Mouse (Mus musculus): Measurements from ENCODE around the gene Cc2d1a. TPM values are rescaled to one million over a fixed set of nuclear protein-coding genes. Genes with fewer than 3 reads are reported as not detected.

The Cc2d1a gene
- polyA plus RNA-seq, 1 experiment: 28.8 TPM

- Histone ChIP-seq H3K4me3 (ENCODE audit: insufficient read depth, low read length) (no peak overlapping the region), H3K4me1 (ENCODE audit: control insufficient read depth, insufficient read depth, low read length) (peaks cover 21% of the 10 kb centered on the region), H3K27ac (ENCODE audit: insufficient read depth, low read depth, low read length) (no peak overlapping the region)
- TF ChIP-seq CTCF (IDR thresholded peaks at IDR 0.05; ENCODE audit: low read depth, low read length) (no peak), POLR2A (IDR thresholded peaks at IDR 0.05; ENCODE audit: borderline replicate concordance, low read depth, low read length) (no peak)
Measured at GRCm38 (mm10) chr8:84188671-84189070, 40.9 kb upstream of the Cc2d1a start.

- Histone ChIP-seq H3K4me1 (ENCODE audit: control insufficient read depth, insufficient read depth, low read length) (peaks cover 15% of the 10 kb centered on the region), H3K27ac (ENCODE audit: insufficient read depth, low read depth, low read length) (0 out of 2 replicates have a peak overlapping the region, but pooled peaks have one; percentile 9), H3K4me3 (ENCODE audit: insufficient read depth, low read length) (peak overlapping the region; percentile 58)
- TF ChIP-seq CTCF (IDR thresholded peaks at IDR 0.05; ENCODE audit: low read depth, low read length) (peak; percentile 91), POLR2A (IDR thresholded peaks at IDR 0.05; ENCODE audit: borderline replicate concordance, low read depth, low read length) (no peak)
Measured at GRCm38 (mm10) chr8:84187065-84187755, 39.5 kb upstream of the Cc2d1a start.

GRCm38 (mm10) chr8:84186547-84186946 lies 38.8 kb upstream of the Cc2d1a start:
- peak overlapping the region; percentile 9; the same call in 1 of the 2 replicates for H3K27ac ChIP-seq (ENCODE audit: insufficient read depth, low read depth, low read length)

DNA sequence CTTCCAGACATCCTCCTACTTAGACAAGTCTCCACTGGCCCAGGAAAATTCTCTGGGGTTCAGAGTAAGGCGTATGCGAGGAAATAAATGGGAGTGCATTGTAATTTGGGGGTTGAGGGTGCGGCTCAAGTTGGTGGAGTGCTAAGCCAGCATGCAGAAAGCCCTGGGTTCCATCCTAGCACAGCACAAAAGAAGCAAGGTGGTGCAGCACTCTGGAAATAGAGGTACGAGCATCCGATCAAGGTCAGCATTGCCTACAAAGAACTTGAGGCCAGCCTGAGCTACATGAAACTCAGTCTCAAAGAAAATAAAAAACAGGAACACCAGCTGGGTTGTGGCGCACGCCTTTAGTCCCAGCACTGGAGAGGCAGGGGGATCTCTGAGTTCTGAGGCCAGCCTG lies 37.4 kb upstream of the Cc2d1a start, which contains the start of gene Nanos3:
Gene Nanos3, minus strand, starts transcription at position 101 of the 400 bp plus-strand sequence.
- H3K27ac ChIP-seq (ENCODE audit: insufficient read depth, low read depth, low read length): no peak within 1 kb of the TSS
- peak within 1 kb of the TSS; percentile 47 for H3K4me3 ChIP-seq (ENCODE audit: insufficient read depth, low read length)
- TF ChIP-seq POLR2A (IDR thresholded peaks at IDR 0.05; ENCODE audit: borderline replicate concordance, low read depth, low read length) (no peak), CTCF (IDR thresholded peaks at IDR 0.05; ENCODE audit: low read depth, low read length) (no peak)
- peaks cover 3% of the 10 kb centered on the region; the same call in 1 of the 2 replicates for H3K4me1 ChIP-seq (ENCODE audit: control insufficient read depth, insufficient read depth, low read length)

More at GRCm38 (mm10) chr8:84186547-84186946, 38.8 kb upstream of the Cc2d1a start:
- H3K4me3 ChIP-seq (ENCODE audit: insufficient read depth, low read length): peak overlapping the region; percentile 58
- no peak for TF ChIP-seq POLR2A (IDR thresholded peaks at IDR 0.05; ENCODE audit: borderline replicate concordance, low read depth, low read length)
- TF ChIP-seq CTCF (IDR thresholded peaks at IDR 0.05; ENCODE audit: low read depth, low read length): peak; percentile 91
- peaks cover 9% of the 10 kb centered on the region for H3K4me1 ChIP-seq (ENCODE audit: control insufficient read depth, insufficient read depth, low read length)

- Histone ChIP-seq H3K27ac (ENCODE audit: insufficient read depth, low read depth, low read length) (no peak overlapping the region), H3K4me1 (ENCODE audit: control insufficient read depth, insufficient read depth, low read length) (peaks cover 3% of the 10 kb centered on the region; the same call in 1 of the 2 replicates), H3K4me3 (ENCODE audit: insufficient read depth, low read length) (peak overlapping the region; percentile 47)
- TF ChIP-seq POLR2A (IDR thresholded peaks at IDR 0.05; ENCODE audit: borderline replicate concordance, low read depth, low read length) (no peak), CTCF (IDR thresholded peaks at IDR 0.05; ENCODE audit: low read depth, low read length) (no peak)
Measured at GRCm38 (mm10) chr8:84184085-84185043, 36.6 kb upstream of the Cc2d1a start.

GRCm38 (mm10) chr8:84183261-84184084 lies 35.7 kb upstream of the Cc2d1a start:
- no peak overlapping the region for H3K27ac ChIP-seq (ENCODE audit: insufficient read depth, low read depth, low read length)
- H3K4me1 ChIP-seq (ENCODE audit: control insufficient read depth, insufficient read depth, low read length): peaks cover 3% of the 10 kb centered on the region; the same call in 1 of the 2 replicates
- TF ChIP-seq CTCF (IDR thresholded peaks at IDR 0.05; ENCODE audit: low read depth, low read length) (no peak), POLR2A (IDR thresholded peaks at IDR 0.05; ENCODE audit: borderline replicate concordance, low read depth, low read length) (no peak)
- peak overlapping the region; percentile 47 for H3K4me3 ChIP-seq (ENCODE audit: insufficient read depth, low read length)

- Histone ChIP-seq H3K4me1 (ENCODE audit: control insufficient read depth, insufficient read depth, low read length) (peaks cover 3% of the 10 kb centered on the region; the same call in 1 of the 2 replicates), H3K4me3 (ENCODE audit: insufficient read depth, low read length) (no peak overlapping the region), H3K27ac (ENCODE audit: insufficient read depth, low read depth, low read length) (no peak overlapping the region)
- no peak for TF ChIP-seq POLR2A (IDR thresholded peaks at IDR 0.05; ENCODE audit: borderline replicate concordance, low read depth, low read length)
- TF ChIP-seq CTCF (IDR thresholded peaks at IDR 0.05; ENCODE audit: low read depth, low read length): no peak
Measured at GRCm38 (mm10) chr8:84182833-84183232, 35.1 kb upstream of the Cc2d1a start.

DNA sequence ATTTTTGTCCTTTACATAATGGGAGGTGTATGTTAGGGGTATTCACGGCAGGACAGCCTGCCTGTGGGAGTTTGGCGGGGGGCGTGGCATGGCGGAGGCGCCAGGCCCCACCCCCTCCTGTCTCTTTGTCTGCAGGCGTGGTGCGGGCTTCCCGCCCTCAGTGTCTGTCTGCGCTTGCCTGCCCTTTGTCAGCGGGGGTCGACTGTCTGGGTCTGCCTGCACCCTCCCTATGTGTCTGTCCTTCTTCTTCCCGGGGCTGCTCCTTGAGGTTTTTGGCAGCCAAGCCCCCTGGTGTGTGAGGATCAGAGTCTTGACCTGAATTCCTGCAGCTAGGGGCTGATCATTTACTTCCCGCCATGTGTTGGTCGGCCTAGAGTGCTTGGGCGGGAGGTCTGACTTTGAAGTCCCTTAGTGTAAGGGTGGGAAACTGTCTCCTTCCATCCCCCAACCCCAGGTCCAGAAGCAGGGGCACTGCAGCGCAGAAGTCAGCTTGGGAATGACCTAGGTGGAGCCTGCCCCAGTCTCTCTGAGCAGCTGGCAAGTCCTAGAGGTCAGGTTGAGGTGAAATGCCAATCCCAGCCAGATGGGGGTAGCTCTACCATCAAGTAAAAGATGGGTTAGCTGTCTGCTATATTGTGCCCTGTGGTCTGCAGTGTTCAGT lies 32.9 kb upstream of the Cc2d1a start:
- no peaks in the 10 kb centered on the region for H3K4me1 ChIP-seq (ENCODE audit: control insufficient read depth, insufficient read depth, low read length)
- H3K27ac ChIP-seq (ENCODE audit: insufficient read depth, low read depth, low read length): no peak overlapping the region
- TF ChIP-seq CTCF (IDR thresholded peaks at IDR 0.05; ENCODE audit: low read depth, low read length): no peak
- TF ChIP-seq POLR2A (IDR thresholded peaks at IDR 0.05; ENCODE audit: borderline replicate concordance, low read depth, low read length): no peak
- H3K4me3 ChIP-seq (ENCODE audit: insufficient read depth, low read length): no peak overlapping the region
